Mouse (Mus musculus) adrenal gland, adult 8-10 months (tissue): ENCODE data around the gene Ust. TPM values are rescaled to one million over a fixed set of nuclear protein-coding genes. Genes with fewer than 3 reads are reported as not detected.

Source experiments
- DNase-seq: peaks from one replicate; pipeline ENCODE4 v3.0.0; 2022
- total RNA-seq, 4 experiments: library from RNA; stranded (reverse); gene quantifications; 2 replicates each; pipeline ENCODE4 v1.2.4; 2022

The Ust gene
- total RNA-seq, 4 experiments from 2014 or later = 3.0 to 6.3 (median 4.9) TPM

- no peak for DNase-seq
Observed at GRCm38 (mm10) chr10:8498951-8499891, 19.4 kb downstream of the Ust start.

GRCm38 (mm10) chr10:8495543-8496141, 23.0 kb downstream of the Ust start:
- DNase-seq = no peak

GRCm38 (mm10) chr10:8491909-8492591, 26.6 kb downstream of the Ust start:
- no peak for DNase-seq

- DNase-seq = no peak
Observed at GRCm38 (mm10) chr10:8487388-8487787, 31.2 kb downstream of the Ust start.

- DNase-seq = no peak
Observed at GRCm38 (mm10) chr10:8484487-8484886, 34.1 kb downstream of the Ust start.

- no peak for DNase-seq
Observed at GRCm38 (mm10) chr10:8482779-8483178, 35.8 kb downstream of the Ust start.

GRCm38 (mm10) chr10:8479779-8480178, 38.8 kb downstream of the Ust start:
- no peak for DNase-seq

- no peak for DNase-seq
Observed at GRCm38 (mm10) chr10:8477936-8478335, 40.7 kb downstream of the Ust start.

- DNase-seq = no peak
Observed at GRCm38 (mm10) chr10:8471995-8472394, 46.6 kb downstream of the Ust start.

GRCm38 (mm10) chr10:8471012-8471411, 47.6 kb downstream of the Ust start:
- no peak for DNase-seq

- DNase-seq = no peak
Observed at GRCm38 (mm10) chr10:8469516-8469915, 49.1 kb downstream of the Ust start.

- no peak for DNase-seq
Observed at GRCm38 (mm10) chr10:8468651-8469386, 49.8 kb downstream of the Ust start.

- no peak for DNase-seq
Observed at GRCm38 (mm10) chr10:8465918-8466317, 52.7 kb downstream of the Ust start.

GRCm38 (mm10) chr10:8465216-8465615, 53.4 kb downstream of the Ust start:
- DNase-seq = no peak

- DNase-seq = no peak
Observed at GRCm38 (mm10) chr10:8461372-8461771, 57.3 kb downstream of the Ust start.

GRCm38 (mm10) chr10:8454711-8455110, 63.9 kb downstream of the Ust start:
- no peak for DNase-seq

GRCm38 (mm10) chr10:8447681-8448080, 70.9 kb downstream of the Ust start:
- DNase-seq = no peak

- DNase-seq = no peak
Observed at GRCm38 (mm10) chr10:8446972-8447371, 71.7 kb downstream of the Ust start.

GRCm38 (mm10) chr10:8444052-8444451, 74.6 kb downstream of the Ust start:
- DNase-seq = no peak

- no peak for DNase-seq
Observed at GRCm38 (mm10) chr10:8431857-8432256, 86.8 kb downstream of the Ust start.

- no peak for DNase-seq
Observed at GRCm38 (mm10) chr10:8428787-8429778, 89.5 kb downstream of the Ust start.
